In the genomic region with DNA sequence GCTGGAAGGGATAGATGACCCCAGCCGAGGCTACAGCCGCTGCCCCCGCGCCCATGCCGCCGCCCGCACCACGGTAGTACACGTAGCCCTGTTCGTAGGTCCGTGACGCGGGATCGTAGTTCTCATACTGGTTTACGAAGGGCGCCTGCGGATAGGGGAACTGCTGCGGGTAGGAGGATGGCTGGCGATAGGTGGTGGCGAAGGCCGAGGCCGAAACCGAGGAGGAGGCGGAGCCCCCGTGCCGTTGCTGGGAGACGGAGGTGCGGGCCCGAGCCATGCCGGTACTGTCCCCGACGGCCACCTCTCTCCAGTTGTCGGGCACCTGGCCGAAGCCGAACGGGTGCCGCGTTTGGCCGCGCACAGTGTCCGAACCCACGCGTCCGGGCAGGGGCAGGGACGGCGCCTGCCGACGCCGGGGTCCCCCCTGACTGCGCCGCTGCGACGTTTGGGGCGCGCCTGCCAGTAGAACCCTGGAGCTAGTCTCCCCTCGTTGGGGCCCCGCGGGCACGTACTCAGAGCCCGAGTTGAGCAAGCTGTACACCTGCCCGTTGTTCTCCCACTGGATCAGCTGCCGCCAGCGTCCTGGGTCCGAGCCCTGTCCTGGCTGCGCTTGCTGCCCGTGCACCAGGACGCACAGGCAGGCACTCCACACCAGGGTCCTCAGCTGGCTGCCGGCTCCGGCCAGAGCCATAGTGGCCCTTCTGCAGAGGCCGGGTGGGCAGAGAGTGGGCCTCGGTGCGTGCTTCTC, we compare ENCODE assay signal across 8 mouse cellular contexts. TPM values are rescaled to one million over a fixed set of nuclear protein-coding genes. Genes with fewer than 3 reads are reported as not detected.
DNase-seq lines count a peak whose midpoint lies in the region; ATAC-seq and TF ChIP-seq lines count a peak whose summit lies in the region.

No protein-coding gene starts in this region.

- H3K9me3 ChIP-seq in megakaryocyte, embryonic 14.5 days, result peaks cover 4% of the 10 kb centered on the region; the same call in 1 of the 2 replicates
- no peaks in the 10 kb centered on the region for H3K9me3 ChIP-seq in hindbrain, embryonic 12.5 days (replicated peaks)
- H3K9me3 ChIP-seq in liver, embryonic 13.5 days (replicated peaks), result no peaks in the 10 kb centered on the region

- peak overlapping the region; percentile 72 for H3K4me2 ChIP-seq in hindbrain, embryonic 12.5 days (replicated peaks)
- H3K4me2 ChIP-seq in liver, embryonic 13.5 days, result peak overlapping the region; percentile 53

- peaks cover 11% of the 10 kb centered on the region; the same call in 1 of the 2 replicates for H3K4me1 ChIP-seq in megakaryocyte, embryonic 14.5 days
- peaks cover 62% of the 10 kb centered on the region for H3K4me1 ChIP-seq in hindbrain, embryonic 12.5 days
- H3K4me1 ChIP-seq in liver, embryonic 13.5 days (replicated peaks), result peaks cover 13% of the 10 kb centered on the region; the same call in 1 of the 2 replicates
- peaks cover 41% of the 10 kb centered on the region for H3K4me1 ChIP-seq in olfactory bulb, adult 2 months (ENCODE audit: control insufficient read depth, insufficient read depth, low read length)

- H3K27ac ChIP-seq in hindbrain, embryonic 12.5 days, result peak overlapping the region; percentile 60
- H3K27ac ChIP-seq in liver, embryonic 13.5 days, result no peak overlapping the region
- no peak overlapping the region for H3K27ac ChIP-seq in olfactory bulb, adult 2 months (ENCODE audit: insufficient read depth, low read depth, low read length)

- peak; percentile 63 for DNase-seq in embryo, embryonic 9.5 days (ENCODE audit: extremely low spot score)
- DNase-seq in liver, embryonic 13.5 days, result no peak
- no peak for DNase-seq in natural killer cell, adult 2 months (ENCODE audit: low spot score in 2 of 2)
- no peak for DNase-seq in layer of hippocampus, postnatal 25 days (ENCODE audit: extremely low spot score in 1 of 2, low spot score in 1 of 2)

- TF ChIP-seq POLR2A in olfactory bulb, adult 2 months (IDR thresholded peaks at IDR 0.05; ENCODE audit: insufficient read depth, low read depth, low read length), result no peak

- H3K36me3 ChIP-seq in megakaryocyte, embryonic 14.5 days (replicated peaks; ENCODE audit: low read length), result no peaks in the 10 kb centered on the region
- H3K36me3 ChIP-seq in hindbrain, embryonic 12.5 days, result no peaks in the 10 kb centered on the region
- no peaks in the 10 kb centered on the region for H3K36me3 ChIP-seq in liver, embryonic 13.5 days

- H3K4me3 ChIP-seq in megakaryocyte, embryonic 14.5 days (replicated peaks), result peak overlapping the region; percentile 72
- peak overlapping the region; percentile 43 for H3K4me3 ChIP-seq in hindbrain, embryonic 12.5 days
- peak overlapping the region; percentile 39 for H3K4me3 ChIP-seq in liver, embryonic 13.5 days (replicated peaks)
- H3K4me3 ChIP-seq in olfactory bulb, adult 2 months (ENCODE audit: insufficient read depth, low read depth, low read length), result peak overlapping the region; percentile 36

- ATAC-seq in megakaryocyte, adult 5-6 weeks (ENCODE audit: poor library complexity, severe bottlenecking), result no peak
- peak; percentile 56 for ATAC-seq in hindbrain, embryonic 12.5 days (ENCODE audit: low FRiP score)
- ATAC-seq in liver, embryonic 13.5 days (ENCODE audit: low read depth), result no peak

- H3K27me3 ChIP-seq in megakaryocyte, embryonic 14.5 days (replicated peaks), result peaks cover 91% of the 10 kb centered on the region
- H3K27me3 ChIP-seq in hindbrain, embryonic 12.5 days, result peaks cover 32% of the 10 kb centered on the region
- H3K27me3 ChIP-seq in liver, embryonic 13.5 days, result peaks cover 53% of the 10 kb centered on the region

- peak overlapping the region; percentile 54 for H3K9ac ChIP-seq in hindbrain, embryonic 12.5 days
- peak overlapping the region; percentile 4; the same call in 1 of the 2 replicates for H3K9ac ChIP-seq in liver, embryonic 13.5 days

- no peak for TF ChIP-seq CTCF in olfactory bulb, adult 2 months (IDR thresholded peaks at IDR 0.05; ENCODE audit: insufficient read depth, low read depth, low read length)

- under 1% methylated on average over 72 of the region's 72 CpGs for WGBS in hindbrain, embryonic 12.5 days
- WGBS in liver, embryonic 13.5 days (ENCODE audit: insufficient replicate concordance), result 3% methylated on average over 69 of the region's 72 CpGs
- 8% methylated on average over 72 of the region's 72 CpGs for WGBS in olfactory bulb, adult 2 months

RNA-seq across cellular contexts. Expression of a gene that starts 0.6 kb away (rescaled TPM):
- not detected in 2 replicates for polyA plus RNA-seq in megakaryocyte, embryonic 14.5 days (2012; ENCODE audit: insufficient read depth, low replicate concordance)
- 0.05 and 0.11 TPM in 2 replicates for total RNA-seq in megakaryocyte, adult 5-6 weeks (2015)
- total RNA-seq in megakaryocyte, adult 5-6 weeks (2017), result not detected in 2 replicates
- 19.2 and 23.8 TPM in 2 replicates for polyA plus RNA-seq in hindbrain, embryonic 12.5 days (2016; fragmentation: Nextera tagmentation; extraction: Ambion mirVana)
- 2.1 and 2.5 TPM in 2 replicates for polyA plus RNA-seq in liver, embryonic 13.5 days (2015; fragmentation: Nextera tagmentation; extraction: Ambion mirVana)
- not detected in 2 replicates for polyA plus RNA-seq in olfactory bulb, adult 2 months (2012; ENCODE audit: insufficient read depth, insufficient read length, low replicate concordance, missing spikeins)
- 1 to 10 TPM; 3.1 to 4.0 TPM for total RNA-seq in layer of hippocampus, postnatal 25 days (2021)

RNA-seq across cellular contexts. Expression of a gene that starts 57.9 kb away (rescaled TPM):
- polyA plus RNA-seq in megakaryocyte, embryonic 14.5 days (2012; ENCODE audit: insufficient read depth, low replicate concordance), result not detected in 2 replicates
- total RNA-seq in megakaryocyte, adult 5-6 weeks (2015), result not detected in 2 replicates
- total RNA-seq in megakaryocyte, adult 5-6 weeks (2017), result not detected in 2 replicates
- not detected in 2 replicates for polyA plus RNA-seq in hindbrain, embryonic 12.5 days (2016; fragmentation: Nextera tagmentation; extraction: Ambion mirVana)
- polyA plus RNA-seq in liver, embryonic 13.5 days (2015; fragmentation: Nextera tagmentation; extraction: Ambion mirVana), result not detected in 2 replicates
- polyA plus RNA-seq in olfactory bulb, adult 2 months (2012; ENCODE audit: insufficient read depth, insufficient read length, low replicate concordance, missing spikeins), result not detected in 2 replicates
- not detected for total RNA-seq in layer of hippocampus, postnatal 25 days (2021)

RNA-seq across cellular contexts. Expression of a gene that starts 59.4 kb away (rescaled TPM):
- polyA plus RNA-seq in megakaryocyte, embryonic 14.5 days (2012; ENCODE audit: insufficient read depth, low replicate concordance), result 4.3 TPM in 1 of 2 replicates, not detected in the other
- 5.8 and 6.1 TPM in 2 replicates for total RNA-seq in megakaryocyte, adult 5-6 weeks (2015)
- total RNA-seq in megakaryocyte, adult 5-6 weeks (2017), result 9.4 and 11.9 TPM in 2 replicates
- 63.0 and 67.8 TPM in 2 replicates for polyA plus RNA-seq in hindbrain, embryonic 12.5 days (2016; fragmentation: Nextera tagmentation; extraction: Ambion mirVana)
- polyA plus RNA-seq in liver, embryonic 13.5 days (2015; fragmentation: Nextera tagmentation; extraction: Ambion mirVana), result 5.2 and 5.5 TPM in 2 replicates
- not detected in 2 replicates for polyA plus RNA-seq in olfactory bulb, adult 2 months (2012; ENCODE audit: insufficient read depth, insufficient read length, low replicate concordance, missing spikeins)
- total RNA-seq in layer of hippocampus, postnatal 25 days (2021), result 10 to 100 TPM; 71.3 to 78.6 TPM
